Mouse (Mus musculus): ENCODE data around the gene Tigit.

Tigit gene

DNA sequence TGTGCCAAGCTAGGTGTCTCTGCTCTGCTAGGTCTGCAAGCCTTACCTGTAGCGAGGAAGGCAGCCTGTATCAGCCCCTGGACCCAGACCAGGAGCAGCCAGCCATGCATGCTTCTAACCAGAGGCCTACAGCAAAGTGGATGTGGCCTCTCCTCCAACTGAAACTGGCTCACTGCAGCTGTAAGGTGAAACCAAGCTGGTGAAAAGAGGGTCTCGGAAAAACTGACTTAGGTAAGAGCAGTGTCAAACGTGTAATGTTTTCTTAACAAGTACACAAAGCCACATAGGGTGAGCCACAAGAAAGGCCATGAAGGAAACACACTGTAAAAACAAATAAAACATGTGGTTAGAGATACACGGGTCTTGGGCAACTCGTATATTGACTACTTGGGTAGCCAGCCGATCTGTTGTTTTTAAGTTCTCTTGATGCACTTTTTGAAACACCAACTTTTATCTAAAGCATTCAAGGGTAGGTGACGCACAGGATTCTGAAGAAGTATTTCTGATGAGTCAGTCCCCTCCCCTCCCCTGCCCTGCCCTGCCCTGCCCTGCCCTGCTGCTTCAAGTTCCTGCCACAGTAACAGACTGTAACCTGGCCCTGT lies at the start of gene Tigit:
Gene Tigit (minus strand): TSS at position 169 of the 602 bp plus-strand sequence.
- no peak for DNase-seq (ENCODE audit: low spot score in 2 of 2)

DNA sequence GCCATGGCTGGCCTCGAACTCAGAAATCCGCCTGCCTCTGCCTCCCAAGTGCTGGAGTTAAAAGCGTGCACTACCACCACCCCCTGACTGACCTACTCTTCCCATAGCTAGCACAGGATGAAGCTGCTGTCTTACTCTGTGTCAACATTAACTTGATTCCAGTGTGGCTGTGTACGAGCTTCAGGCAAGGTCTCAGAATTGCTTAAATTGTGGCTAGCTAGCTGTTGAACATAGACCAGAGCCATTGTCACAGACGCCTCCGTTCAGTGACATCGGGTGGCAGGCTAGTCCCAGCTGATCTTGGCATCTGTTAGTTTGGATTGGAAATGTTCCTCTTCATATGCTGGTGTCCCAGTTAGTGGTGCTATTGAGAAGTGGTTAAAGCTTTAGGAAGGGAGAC lies 47.4 kb upstream of the Tigit start:
- no peak for DNase-seq (ENCODE audit: low spot score in 2 of 2)

DNA sequence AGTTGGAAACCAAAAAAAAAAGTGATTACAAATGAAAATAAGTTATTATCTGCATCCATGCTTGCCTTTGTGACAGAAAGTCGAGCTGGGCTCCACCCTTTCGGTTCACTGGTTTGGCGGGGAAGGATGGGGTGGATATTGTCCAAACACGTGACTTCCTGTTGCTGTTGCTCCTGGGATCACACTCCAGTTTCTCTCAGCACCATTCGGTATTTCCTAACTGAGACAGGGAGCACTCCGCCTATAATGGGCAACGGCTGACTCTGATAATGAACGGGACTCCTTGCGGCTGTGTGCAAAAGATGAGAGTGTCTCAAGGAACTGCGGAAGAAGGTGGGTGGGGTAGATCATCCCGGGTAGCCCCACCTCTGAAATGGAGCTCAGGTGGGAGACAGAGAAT lies 46.7 kb upstream of the Tigit start:
- DNase-seq (ENCODE audit: low spot score in 2 of 2): no peak

DNA sequence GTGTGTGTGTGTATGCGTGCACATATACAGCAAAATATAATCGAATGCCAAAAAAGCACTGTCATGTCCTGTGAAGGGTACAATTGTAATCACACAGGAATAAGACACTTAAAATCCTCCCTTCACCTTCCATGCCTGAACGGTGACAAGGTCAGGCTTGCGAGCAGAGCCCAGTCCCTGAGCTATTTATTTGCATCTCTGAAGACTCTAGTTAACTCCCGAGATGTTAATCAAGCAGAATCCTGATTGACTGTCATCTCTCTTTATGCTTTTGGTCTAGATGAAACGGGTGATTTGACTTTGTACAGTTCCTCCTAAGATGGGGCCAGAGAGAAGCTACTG lies 46.2 kb upstream of the Tigit start:
- no peak for DNase-seq (ENCODE audit: low spot score in 2 of 2)

DNA sequence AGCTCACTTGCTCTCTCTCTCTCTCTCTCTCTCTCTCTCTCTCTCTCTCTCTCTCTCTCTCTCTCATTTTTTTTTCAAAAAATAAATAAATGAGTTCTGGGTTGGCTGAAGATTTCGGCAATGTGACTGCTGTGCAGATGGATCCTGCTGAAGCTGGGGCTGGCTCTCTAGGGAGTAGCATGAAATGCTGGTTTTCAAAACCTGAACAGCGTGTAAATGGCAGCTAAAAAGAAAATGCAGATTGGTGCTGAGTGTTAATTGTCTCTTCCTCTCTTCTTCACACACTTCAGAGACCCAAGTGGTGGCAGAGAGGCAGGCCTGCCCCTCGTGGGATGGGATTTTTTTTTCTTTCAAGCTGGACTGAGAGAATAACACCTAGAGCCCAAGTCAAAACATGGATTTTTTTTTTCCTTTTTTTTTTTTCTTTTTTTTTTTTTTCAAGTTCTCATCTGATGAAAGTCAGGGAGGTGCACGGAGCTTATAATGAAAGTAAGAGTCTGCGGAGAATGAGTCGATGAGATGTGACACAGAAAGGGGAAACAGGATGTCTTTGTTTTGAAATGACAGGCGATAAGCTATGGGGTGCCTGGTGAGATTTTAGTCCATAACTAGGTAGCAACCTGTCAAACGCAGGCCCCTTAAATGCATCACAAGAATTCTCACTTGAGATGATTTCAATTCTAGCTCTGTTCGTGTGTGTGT lies 45.6 kb upstream of the Tigit start:
- DNase-seq (ENCODE audit: low spot score in 2 of 2): no peak

DNA sequence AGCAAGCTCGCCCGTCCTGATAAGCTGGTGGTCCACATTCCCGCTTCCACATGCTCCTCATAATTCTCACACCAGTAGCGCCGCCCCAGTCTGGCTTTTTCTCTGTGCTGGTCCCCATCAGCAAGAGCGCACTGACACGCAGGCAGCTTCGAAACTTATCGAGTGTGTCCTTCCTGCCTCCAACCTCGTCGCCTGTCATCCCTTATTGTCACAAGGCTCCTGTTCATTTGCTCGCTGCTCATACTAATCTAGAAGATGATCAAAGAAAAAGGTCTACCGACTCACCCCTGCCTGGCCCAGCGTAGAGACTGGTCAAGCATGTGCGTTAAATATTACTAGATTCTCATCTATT lies 45.1 kb upstream of the Tigit start:
- no peak for DNase-seq (ENCODE audit: low spot score in 2 of 2)

DNA sequence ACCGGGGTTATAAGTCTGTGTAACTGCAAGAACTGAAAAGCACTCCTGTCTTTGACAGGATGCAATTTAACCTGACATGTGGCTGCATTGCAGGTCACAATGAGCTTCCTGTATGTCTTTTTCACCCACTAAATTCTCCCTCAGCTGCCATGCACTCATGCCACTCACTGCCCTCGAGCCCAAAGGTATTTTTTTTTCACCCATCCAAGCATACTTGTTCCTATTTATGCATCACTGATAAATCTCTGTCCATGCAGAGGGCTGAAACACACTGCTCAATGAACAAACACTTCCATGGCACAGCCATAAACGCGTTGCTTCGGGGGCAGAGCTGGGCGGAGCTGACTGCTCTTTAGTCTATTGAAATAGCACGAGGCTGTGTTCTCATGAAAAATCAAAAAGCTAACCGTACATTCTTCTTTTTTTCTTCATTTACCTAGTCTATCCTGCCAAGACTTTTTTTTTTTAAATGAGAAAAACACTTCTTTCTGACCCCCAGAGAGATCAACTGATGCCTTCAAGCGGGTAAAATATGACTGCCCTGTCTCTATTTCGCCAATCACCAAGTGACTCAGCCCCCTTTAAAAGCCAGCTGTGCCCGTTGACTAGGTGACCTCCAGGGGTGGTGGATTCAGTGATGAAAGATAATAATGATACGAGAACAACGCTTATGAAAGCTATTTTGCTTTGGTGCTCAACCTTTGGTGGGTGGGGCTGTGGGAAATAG lies 44.6 kb upstream of the Tigit start:
- no peak for DNase-seq (ENCODE audit: low spot score in 2 of 2)

DNA sequence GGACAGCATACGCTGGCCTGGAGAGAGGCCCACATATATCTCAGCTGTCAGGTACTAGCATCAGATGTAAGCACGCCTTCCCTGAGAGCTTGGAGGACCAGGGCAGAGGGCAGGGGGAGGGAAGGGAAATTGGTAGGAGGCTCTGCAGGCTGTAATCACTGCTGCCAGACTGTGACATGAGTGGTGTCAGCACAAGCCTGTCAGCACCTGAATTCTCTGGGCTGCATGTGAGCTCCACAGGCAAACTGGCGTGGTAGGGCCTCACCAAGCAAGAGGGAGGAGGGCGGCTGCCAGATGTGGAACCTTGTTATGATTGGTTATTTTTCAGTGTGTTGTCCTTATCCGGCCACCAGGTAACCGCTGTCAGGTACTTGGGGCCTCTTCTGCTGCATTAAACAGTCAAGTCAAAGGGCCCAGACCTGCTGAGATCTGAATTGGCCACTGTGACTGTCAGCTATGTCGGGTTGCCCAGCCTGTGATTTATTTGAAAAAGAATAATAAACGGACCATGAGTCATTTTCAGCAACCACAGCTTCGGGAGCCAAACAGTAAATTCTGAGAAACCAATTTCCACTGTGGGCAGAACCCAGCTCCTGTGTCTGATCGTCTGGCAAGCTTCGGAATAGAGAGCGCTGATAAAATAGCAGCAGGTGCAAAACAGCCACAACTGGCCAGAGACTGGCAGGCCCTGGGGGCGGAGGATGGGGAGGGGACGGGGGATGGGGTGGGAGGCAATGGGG lies 38.0 kb upstream of the Tigit start:
- no peak for DNase-seq (ENCODE audit: low spot score in 2 of 2)

DNA sequence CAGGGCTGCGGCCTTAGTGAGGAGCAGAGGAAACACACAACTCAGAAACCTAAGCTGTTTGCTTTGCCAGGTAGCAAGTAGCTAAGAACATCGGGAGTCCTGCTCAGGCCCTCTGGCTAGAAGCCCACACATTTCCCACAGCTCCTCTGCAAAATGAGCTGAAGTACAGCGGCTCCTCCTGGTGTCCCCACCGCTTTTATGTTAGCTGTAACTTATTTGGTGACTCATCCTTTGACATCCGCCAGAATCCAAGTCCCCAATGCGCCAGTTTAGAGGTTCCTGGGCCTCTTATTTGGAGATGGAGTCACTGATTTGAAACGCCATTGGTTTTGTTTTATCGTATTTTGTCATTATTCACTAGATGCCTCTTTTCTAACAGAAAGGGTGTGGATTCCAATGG lies 36.6 kb upstream of the Tigit start:
- no peak for DNase-seq (ENCODE audit: low spot score in 2 of 2)

DNA sequence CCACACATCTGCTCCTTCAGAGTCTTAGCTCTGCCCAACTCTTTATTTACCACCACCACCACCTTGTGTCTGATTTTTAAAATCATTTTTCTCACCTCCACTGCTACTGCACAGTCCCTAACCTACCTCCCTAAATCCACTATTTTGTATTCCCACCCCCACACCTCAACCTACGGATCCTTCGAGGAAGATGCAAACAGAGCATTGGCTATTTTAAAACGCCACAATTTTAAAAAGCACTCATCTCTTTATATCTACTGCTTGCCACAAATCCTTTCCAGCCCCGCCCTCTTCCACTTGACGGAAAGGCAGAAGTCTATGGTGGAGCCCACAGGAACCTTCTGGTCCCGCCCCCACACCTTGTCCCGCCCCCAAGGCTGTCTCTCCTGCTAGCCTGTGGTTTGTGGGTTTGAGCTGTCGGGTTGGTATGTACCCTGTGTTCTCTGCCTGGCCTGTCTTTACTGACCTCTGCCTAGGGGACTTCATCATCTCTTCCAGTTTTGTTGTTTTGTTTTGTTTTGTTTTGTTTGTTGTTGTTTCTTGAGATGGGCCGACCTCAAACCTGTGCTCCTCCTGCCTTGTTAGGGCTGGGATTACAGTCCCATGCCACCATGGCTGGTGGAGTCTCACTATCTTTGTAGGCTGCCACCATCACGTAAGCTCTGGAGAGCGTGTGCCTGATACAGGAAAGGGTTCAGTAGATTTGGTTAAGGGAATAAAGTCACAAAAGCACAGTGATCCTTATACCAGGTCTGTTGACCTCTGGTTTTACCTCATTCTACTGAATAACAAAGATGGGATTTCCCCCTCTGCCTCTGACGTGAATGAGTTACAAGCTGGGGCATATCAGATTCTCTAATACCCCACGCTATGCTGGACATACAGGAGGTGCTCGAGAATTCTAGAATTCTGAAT lies 35.0 kb upstream of the Tigit start:
- peak; percentile 20 to 35 for DNase-seq (ENCODE audit: low spot score in 2 of 2)

DNA sequence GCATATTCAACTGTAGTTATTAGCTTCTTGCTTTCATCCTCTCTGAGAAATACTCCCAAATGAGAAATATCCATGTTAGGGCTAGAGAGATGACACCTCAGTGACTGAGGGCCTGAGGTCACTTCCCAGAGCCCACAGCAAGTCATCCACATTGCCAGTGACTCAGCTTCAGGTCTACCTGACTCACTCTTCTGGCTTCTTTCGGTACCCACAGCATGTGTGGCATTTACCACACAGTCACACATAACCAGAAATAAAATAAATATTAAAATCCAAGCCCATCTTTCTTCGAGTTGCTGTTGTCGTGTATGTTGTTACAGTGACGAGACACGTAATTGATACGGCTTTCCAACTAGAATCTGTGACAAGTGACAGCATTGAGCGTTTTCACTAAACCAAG lies 33.8 kb upstream of the Tigit start:
- DNase-seq (ENCODE audit: low spot score in 2 of 2): no peak

DNA sequence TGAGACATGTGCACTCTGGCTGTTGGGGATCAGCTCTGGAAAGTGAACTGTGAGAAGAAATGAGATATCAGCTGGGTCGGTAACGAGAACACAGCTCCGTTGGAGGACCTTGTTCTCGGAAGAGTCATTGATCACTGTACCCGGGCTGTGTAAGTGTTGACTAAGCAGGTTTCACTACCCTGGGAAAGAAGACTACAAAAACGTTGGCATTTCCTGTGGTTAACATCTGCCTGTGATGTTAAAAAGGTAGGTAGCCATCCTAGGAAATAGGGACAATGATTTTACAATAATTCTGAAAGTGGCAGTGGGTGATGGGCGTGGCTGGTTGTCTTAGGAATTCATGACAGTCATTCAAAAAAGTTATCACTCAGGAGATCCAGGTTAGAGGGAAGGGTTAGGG lies 31.9 kb upstream of the Tigit start:
- DNase-seq (ENCODE audit: low spot score in 2 of 2): no peak

DNA sequence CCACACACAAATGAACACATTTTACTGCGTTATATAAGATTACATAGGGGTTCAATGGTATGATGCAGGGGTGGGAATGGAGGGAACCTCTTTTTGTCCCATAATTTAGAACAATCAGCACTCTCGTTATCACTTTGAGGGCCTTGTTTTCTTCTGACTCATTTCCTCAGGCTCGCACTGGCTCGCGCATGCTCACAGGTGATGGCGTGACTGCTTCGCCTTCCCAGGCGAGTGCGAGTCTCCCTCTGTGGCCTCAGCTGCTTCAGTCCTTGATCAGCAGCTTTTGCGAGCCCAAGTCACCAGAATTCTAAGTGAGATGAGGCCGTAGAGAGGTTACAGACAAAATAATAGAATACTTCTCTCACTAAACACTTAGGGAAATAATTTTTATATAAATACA lies 30.2 kb upstream of the Tigit start:
- DNase-seq (ENCODE audit: low spot score in 2 of 2): no peak

DNA sequence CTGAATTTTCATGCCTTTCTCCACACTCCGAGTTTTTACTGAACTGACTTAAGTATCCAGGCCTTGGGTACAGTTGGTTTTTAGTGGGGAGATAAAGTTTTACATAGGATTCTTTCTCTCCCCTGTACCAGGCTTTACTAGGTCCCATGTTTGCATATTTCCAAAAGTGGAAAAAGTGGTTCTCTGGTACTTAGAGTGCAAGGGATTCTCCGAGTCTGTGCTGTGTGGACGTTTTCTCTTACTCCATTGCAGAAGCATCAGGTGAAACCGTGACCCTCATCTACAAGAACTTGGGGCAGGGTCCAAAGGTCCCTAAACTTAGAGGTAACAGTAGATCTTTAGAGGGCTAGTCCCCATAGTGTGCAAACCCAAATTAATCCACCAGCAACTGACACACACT lies 28.7 kb upstream of the Tigit start:
- DNase-seq (ENCODE audit: low spot score in 2 of 2): no peak

DNA sequence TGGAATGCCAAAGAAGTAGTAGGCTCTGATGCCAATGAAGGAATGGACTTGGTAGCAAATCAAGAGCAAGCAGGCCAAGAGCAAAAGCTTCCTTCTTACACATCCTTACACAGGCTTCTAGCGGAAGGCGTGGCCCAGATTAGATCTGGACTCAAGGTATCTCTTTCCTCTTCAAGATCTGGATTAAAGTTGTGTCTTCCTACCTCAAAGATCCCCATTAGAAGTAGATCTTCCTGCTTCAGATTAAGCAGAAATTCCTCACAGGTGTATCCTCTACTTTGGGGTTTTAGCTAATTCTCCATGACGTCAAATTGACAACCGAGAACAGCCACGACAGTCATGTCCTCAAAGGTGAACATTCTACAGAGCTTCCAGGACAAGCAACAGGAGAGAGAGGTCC lies 27.8 kb upstream of the Tigit start:
- DNase-seq (ENCODE audit: low spot score in 2 of 2): no peak

DNA sequence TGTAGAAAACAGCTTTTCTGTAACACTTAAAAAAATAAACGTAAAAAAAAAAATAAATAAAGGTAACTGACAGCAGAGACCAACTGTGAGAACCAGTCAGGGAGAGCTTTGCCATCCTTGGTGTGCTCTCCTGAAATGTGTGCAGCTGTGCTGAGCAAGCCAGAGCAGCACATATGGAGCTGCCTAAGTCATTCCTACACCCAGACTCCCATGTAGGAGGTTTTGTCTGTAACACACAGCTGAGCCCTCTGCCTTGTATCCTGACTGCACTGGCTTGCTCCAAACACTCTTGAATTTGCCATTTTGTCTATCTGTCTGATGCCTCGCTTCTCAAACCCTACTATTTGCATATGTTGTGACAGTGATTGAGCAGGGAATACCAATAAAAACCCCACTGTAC lies 27.0 kb upstream of the Tigit start:
- DNase-seq (ENCODE audit: low spot score in 2 of 2): no peak

DNA sequence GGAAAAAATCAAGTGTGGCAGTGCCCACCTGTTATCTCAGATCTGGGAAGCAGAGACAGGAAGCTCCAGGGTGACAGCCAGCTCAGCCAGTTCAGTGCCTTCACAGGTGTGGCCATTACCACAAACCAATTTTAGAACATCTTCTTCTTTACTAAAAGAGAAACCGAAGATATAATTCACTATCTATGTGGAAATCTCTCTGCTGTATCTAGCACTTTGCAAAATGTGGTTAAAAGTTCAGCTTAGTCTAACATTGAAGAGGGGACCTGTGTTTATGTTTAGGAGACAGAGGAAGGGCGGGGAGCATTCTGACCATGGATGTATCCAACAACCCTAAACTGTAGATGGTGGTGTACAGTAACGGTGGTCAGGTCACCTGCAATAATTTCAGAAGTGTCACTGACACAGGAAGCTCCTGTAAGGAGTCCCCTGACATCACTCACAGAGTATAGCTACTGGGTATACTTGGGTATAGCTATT lies 26.3 kb upstream of the Tigit start:
- no peak for DNase-seq (ENCODE audit: low spot score in 2 of 2)

DNA sequence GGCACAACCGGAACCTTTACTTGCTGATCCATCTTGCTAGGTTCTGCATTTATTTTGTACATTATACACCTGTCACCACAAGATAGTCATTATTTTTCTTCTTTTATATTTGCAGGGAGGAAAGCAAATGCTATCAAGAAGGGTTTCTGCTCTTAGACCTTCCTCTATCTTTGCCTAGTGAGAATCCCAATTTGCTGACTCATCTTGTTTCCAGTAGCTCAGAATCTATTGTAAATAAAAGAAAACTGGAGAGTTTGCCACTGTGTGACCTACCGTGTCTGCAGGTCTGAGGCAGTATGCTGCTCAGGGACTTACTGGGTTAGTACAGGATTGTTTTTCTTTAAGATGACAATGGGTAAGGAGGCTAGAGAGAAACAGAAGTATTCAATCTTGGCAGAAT lies 24.0 kb upstream of the Tigit start:
- no peak for DNase-seq (ENCODE audit: low spot score in 2 of 2)

DNA sequence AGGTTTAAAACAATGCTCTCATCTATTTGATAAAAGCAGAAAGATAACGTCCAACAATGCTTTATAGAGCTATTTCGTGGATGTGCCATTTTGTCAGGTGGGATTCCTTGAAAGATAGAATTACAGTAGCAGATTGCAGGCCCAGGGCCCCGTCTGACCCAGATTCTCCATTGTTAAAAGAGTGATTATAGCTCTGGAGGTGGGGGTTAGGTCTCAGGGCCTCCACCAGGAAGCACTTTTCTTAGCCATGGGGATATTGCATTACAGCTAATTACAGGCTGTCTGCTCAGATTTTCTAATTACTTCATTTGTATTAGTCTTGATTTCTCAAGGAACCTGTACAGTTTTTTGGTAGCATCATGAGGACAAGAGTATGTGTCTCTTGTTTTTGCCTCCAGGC lies 10.5 kb upstream of the Tigit start:
- DNase-seq (ENCODE audit: low spot score in 2 of 2): no peak

DNA sequence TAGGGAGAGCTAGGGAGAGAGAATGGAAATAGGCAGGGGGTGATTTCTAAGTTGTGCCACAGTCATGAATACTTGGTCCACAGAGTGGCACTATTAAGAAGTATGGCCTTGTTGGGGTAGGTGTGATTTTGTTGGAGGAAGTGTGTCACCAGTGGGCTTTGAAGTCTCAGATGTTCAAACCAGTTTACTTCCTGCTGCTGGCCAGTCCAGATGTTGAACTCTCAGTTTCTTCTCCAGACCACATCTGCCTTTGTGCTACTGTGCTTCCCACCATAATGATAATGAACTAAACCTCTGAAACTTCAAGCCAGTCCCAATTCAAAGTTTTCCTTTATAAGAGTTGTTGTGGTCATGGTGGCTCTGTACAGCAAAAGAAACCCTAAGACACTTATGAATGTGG lies 8.8 kb upstream of the Tigit start:
- DNase-seq (ENCODE audit: low spot score in 2 of 2): no peak

DNA sequence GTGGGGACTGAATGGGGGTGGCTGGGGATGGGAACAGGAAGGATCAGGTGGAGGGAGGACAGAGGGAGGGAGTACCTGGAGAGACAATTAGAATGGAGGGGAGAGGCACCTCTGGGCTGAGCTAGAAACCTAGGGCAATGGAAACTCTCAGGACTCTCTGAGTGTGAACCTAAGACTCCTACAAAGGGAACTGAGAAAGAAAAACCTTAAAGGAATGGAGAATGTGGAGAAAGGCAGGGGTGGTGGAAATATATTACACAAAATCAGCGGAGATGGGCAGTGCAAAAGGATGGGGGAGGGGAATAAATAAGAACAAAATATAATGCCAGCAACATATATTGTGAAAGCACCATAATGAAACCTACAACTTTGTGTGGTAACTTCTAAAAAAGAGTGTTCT lies 8.0 kb upstream of the Tigit start:
- no peak for DNase-seq (ENCODE audit: low spot score in 2 of 2)

DNA sequence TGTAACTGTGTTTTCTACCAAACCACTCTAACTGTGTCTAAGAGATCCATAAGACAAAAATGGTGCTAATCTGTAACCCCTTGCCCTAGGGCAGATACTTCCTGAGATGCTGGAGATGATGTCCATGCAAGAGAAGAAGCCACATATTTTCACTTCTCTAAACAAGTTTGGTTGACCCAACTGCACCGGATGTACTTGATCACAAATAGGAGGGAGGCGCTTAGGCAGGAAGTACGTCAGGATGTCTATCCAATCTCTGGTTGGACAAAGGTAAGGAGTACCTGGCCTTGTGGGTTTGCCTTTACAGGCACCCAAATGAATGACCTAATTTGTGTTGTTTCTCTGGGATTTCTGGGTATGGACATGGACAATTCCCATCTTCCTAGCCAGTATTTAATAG lies 4.3 kb upstream of the Tigit start:
- DNase-seq (ENCODE audit: low spot score in 2 of 2): no peak

All from spleen, postnatal 14 days (tissue).